Mouse (Mus musculus): Measurements from ENCODE around the gene Fgf12.
A peak's percentile ranks its signal among the peaks of the same experiment; 100 is the strongest.

The Fgf12 gene

GRCm38 (mm10) chr16:28603155-28603554 lies 149.7 kb downstream of the Fgf12 start:
- no peak for DNase-seq

- DNase-seq: no peak
Measured at GRCm38 (mm10) chr16:28601723-28602122, 151.1 kb downstream of the Fgf12 start.

- no peak for DNase-seq
Measured at GRCm38 (mm10) chr16:28596112-28596511, 156.8 kb downstream of the Fgf12 start.

- peak; percentile 14 for DNase-seq
Measured at GRCm38 (mm10) chr16:28593075-28593915, 159.6 kb downstream of the Fgf12 start.

GRCm38 (mm10) chr16:28592466-28592865 lies 160.4 kb downstream of the Fgf12 start:
- no peak for DNase-seq

- no peak for DNase-seq
Measured at GRCm38 (mm10) chr16:28591583-28591982, 161.3 kb downstream of the Fgf12 start.

- DNase-seq: no peak
Measured at GRCm38 (mm10) chr16:28572212-28572611, 180.7 kb downstream of the Fgf12 start.

GRCm38 (mm10) chr16:28564716-28565217 lies 188.1 kb downstream of the Fgf12 start:
- DNase-seq: no peak

- DNase-seq: no peak
Measured at GRCm38 (mm10) chr16:28564075-28564715, 188.7 kb downstream of the Fgf12 start.

- no peak for DNase-seq
Measured at GRCm38 (mm10) chr16:28562847-28563246, 190.0 kb downstream of the Fgf12 start.

GRCm38 (mm10) chr16:28555219-28555618 lies 197.6 kb downstream of the Fgf12 start:
- DNase-seq: no peak

- no peak for DNase-seq
Measured at GRCm38 (mm10) chr16:28539423-28539822, 213.4 kb downstream of the Fgf12 start.

- peak; percentile 28 for DNase-seq
Measured at GRCm38 (mm10) chr16:28517596-28518524, 235.0 kb downstream of the Fgf12 start.

- no peak for DNase-seq
Measured at GRCm38 (mm10) chr16:28512446-28512845, 240.4 kb downstream of the Fgf12 start.

GRCm38 (mm10) chr16:28511413-28511812 lies 241.5 kb downstream of the Fgf12 start:
- DNase-seq: no peak

- no peak for DNase-seq
Measured at GRCm38 (mm10) chr16:28497971-28498607, 254.8 kb downstream of the Fgf12 start.

GRCm38 (mm10) chr16:28491711-28492110 lies 261.2 kb downstream of the Fgf12 start:
- DNase-seq: no peak

GRCm38 (mm10) chr16:28490515-28490914 lies 262.4 kb downstream of the Fgf12 start:
- DNase-seq: peak; percentile 4

- no peak for DNase-seq
Measured at GRCm38 (mm10) chr16:28484920-28485319, 267.9 kb downstream of the Fgf12 start.

- no peak for DNase-seq
Measured at GRCm38 (mm10) chr16:28479022-28479421, 273.8 kb downstream of the Fgf12 start.

GRCm38 (mm10) chr16:28476651-28477050 lies 276.2 kb downstream of the Fgf12 start:
- DNase-seq: no peak

- no peak for DNase-seq
Measured at GRCm38 (mm10) chr16:28475553-28475952, 277.3 kb downstream of the Fgf12 start.

All from thymus, postnatal 14 days (tissue).